Mouse (Mus musculus) forebrain, embryonic 10.5 days (tissue): ENCODE data around the gene Pla2g4c. TPM values are rescaled to one million over a fixed set of nuclear protein-coding genes. Genes with fewer than 3 reads are reported as not detected.

Experiments used
- polyA plus RNA-seq: library from polyadenylated mRNA; unstranded; fragments of >200 nt; fragmentation: Nextera tagmentation; extraction: Ambion mirVana; gene quantifications from 2 replicates; pipeline ENCODE4 v1.2.1, GENCODE M21; 2016

The Pla2g4c gene
- polyA plus RNA-seq, 1 experiment from 2014 or later, result 2.1 TPM

Other genes starting within 250 kb of the Pla2g4c start
- not detected in 2 replicates for gene Vmn1r85, start 229.5 kb upstream of the Pla2g4c start, polyA plus RNA-seq
- not detected in 2 replicates for gene Vmn1r86, start 204.7 kb upstream of the Pla2g4c start, polyA plus RNA-seq
- gene Vmn1r87, start 184.5 kb upstream of the Pla2g4c start, polyA plus RNA-seq, result not detected in 2 replicates
- not detected in 2 replicates for gene Vmn1r88, start 165.1 kb upstream of the Pla2g4c start, polyA plus RNA-seq
- not detected in 2 replicates for gene Vmn1r89, start 111.6 kb upstream of the Pla2g4c start, polyA plus RNA-seq
- 189 TPM in 2 replicates for gene Lig1, start 47.4 kb upstream of the Pla2g4c start, polyA plus RNA-seq
- 10.3 and 10.8 TPM in 2 replicates for gene Zswim9, start 45.9 kb upstream of the Pla2g4c start, polyA plus RNA-seq
- 0.11 TPM in 1 of 2 replicates, not detected in the other for gene Cabp5, start 73.5 kb downstream of the Pla2g4c start, polyA plus RNA-seq
- gene Bsph1, start 126.2 kb downstream of the Pla2g4c start, polyA plus RNA-seq, result not detected in 2 replicates
- not detected in 2 replicates for gene Bsph2, start 246.4 kb downstream of the Pla2g4c start, polyA plus RNA-seq